Mouse (Mus musculus): Measurements from ENCODE around the gene Pkd2. TPM values are rescaled to one million over a fixed set of nuclear protein-coding genes. Genes with fewer than 3 reads are reported as not detected.

Gene Pkd2
- polyA plus RNA-seq (2021; fragmentation: Nextera tagmentation), result 2.1 and 2.2 TPM in 2 replicates
- long read RNA-seq, experiment 1, partial matches to known transcripts, result 14 of 17 reads
- long read RNA-seq, experiment 1, other reads (novel, unspliced or antisense), result 3 of 17 reads
- long read RNA-seq, experiment 2, full-length matches to known transcripts, result 2 of 15 reads
- long read RNA-seq, experiment 2, partial matches to known transcripts, result 9 of 15 reads
- long read RNA-seq, experiment 2, other reads (novel, unspliced or antisense), result 4 of 15 reads

GRCm38 (mm10) chr5:104458832-104459705, at the start of gene Pkd2:
Gene Pkd2 (plus strand): TSS chr5:104459450.

DNA sequence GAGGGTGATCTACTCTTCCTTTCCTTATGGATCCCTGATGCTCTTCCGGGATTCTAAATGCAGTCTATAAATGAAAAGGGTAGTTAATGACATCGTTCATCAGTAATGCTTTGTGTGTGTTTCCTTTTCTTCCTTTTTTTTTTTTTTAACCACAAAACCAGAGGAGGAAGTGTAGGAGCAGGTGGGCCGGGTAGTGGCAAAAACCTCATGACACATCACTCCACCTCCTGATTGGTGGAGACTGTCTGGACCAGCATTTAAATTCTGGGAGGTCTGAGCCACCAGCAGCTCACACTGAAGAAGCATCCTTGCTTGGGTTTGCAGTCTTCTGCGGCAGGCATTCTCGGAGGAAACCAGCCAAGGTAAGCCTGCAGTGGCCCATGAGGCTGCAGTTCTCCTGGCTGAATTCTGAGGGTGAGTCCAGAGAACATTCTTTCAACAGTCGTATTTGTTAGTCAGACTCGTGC, 24.4 kb upstream of the Pkd2 start, which contains the start of gene Spp1:
Spp1 (plus strand) TSS at position 284 of the 467 bp plus-strand sequence.

GRCm38 (mm10) chr5:104508195-104508891, 49.1 kb downstream of the Pkd2 start, which contains the start of gene BC005561:
Gene BC005561 (plus strand): TSS chr5:104508352.

Other genes with a start within 250 kb of the Pkd2 start
- 0.21 and 0.29 TPM in 2 replicates for gene Ibsp, start 160.3 kb upstream of the Pkd2 start, polyA plus RNA-seq (2021; fragmentation: Nextera tagmentation)
- gene Mepe, start 134.1 kb upstream of the Pkd2 start, polyA plus RNA-seq (2021; fragmentation: Nextera tagmentation), result not detected in 2 replicates
- gene Spp1, start 24.3 kb upstream of the Pkd2 start, polyA plus RNA-seq (2021; fragmentation: Nextera tagmentation), result 9.6 and 13.2 TPM in 2 replicates
- 0.89 and 0.92 TPM in 2 replicates for gene BC005561, start 48.9 kb downstream of the Pkd2 start, polyA plus RNA-seq (2021; fragmentation: Nextera tagmentation)